In the genomic region with DNA sequence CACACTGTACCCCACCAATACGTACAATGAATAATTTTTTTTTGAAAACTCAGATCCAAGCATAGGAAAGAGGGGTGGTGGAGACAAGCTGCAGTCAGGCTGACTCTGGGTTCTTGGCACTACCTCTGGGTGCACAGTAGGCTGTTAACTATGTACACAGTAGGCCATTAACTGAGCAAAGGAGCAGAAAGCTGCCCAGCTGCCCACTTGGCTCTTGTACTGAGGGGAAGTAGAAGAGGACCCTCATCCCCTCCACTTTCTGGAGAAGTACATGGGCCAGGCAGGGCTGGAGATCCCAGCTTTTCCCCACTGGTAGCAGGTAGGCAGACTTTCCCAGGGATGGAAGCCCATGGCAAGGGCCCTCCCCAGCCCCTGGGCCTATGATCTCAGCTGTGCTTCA, we compare ENCODE assay signal across 22 mouse cellular contexts. TPM values are rescaled to one million over a fixed set of nuclear protein-coding genes. Genes with fewer than 3 reads are reported as not detected.
DNase-seq lines count a peak whose midpoint lies in the region; ATAC-seq lines count a peak whose summit lies in the region.
"Had no signal": no experiment of that assay in that cellular context is flagged by ENCODE, and none has a peak within 500 bp of the region (broad histone marks: within the 10 kb centered on the region; RNA-seq: fewer than 3 reads in every experiment).

No protein-coding gene starts in this region.

- H3K27ac ChIP-seq in hindbrain, embryonic 10.5 days: 0 out of 2 replicates have a peak overlapping the region, but pooled peaks have one; percentile 35
- no peak overlapping the region for H3K27ac ChIP-seq in hindbrain, embryonic 12.5 days
- H3K27ac ChIP-seq: embryonic facial prominence, embryonic 13.5 days; embryonic facial prominence, embryonic 15.5 days; forebrain, embryonic 12.5 days had no signal

- no peak overlapping the region for H3K9ac ChIP-seq in hindbrain, embryonic 12.5 days
- H3K9ac ChIP-seq: embryonic facial prominence, embryonic 13.5 days; embryonic facial prominence, embryonic 15.5 days; forebrain, embryonic 12.5 days had no signal

- no peak overlapping the region for H3K4me3 ChIP-seq in hindbrain, embryonic 10.5 days
- H3K4me3 ChIP-seq in hindbrain, embryonic 12.5 days: no peak overlapping the region
- H3K4me3 ChIP-seq: embryonic facial prominence, embryonic 13.5 days; embryonic facial prominence, embryonic 15.5 days; erythroblast, embryonic 14.5 days; forebrain, embryonic 10.5 days; forebrain, embryonic 12.5 days had no signal

- no peaks in the 10 kb centered on the region for H3K27me3 ChIP-seq in hindbrain, embryonic 10.5 days (ENCODE audit: insufficient read depth, poor library complexity, severe bottlenecking)
- no peaks in the 10 kb centered on the region for H3K27me3 ChIP-seq in hindbrain, embryonic 12.5 days
- H3K27me3 ChIP-seq: embryonic facial prominence, embryonic 15.5 days; forebrain, embryonic 12.5 days had no signal

- intact Hi-C loops in left cerebral cortex, postnatal 4 days (cut with DNase I): no loop called here
- intact Hi-C loops in left cerebral cortex, postnatal 10 days (cut with DNase I): no loop called here

- WGBS in hindbrain, embryonic 10.5 days: 98% methylated on average over 1 of the region's 1 CpGs
- 96% methylated on average over 1 of the region's 1 CpGs for WGBS in hindbrain, embryonic 12.5 days

- ATAC-seq in hindbrain, embryonic 12.5 days (ENCODE audit: low FRiP score): no peak
- ATAC-seq: forebrain, embryonic 14.5 days; forebrain, embryonic 16.5 days had no signal

- DNase-seq in hindbrain, embryonic 10.5 days (ENCODE audit: low spot score): no peak
- peak; percentile 45 for DNase-seq in left cerebral cortex, postnatal 4 days
- DNase-seq in left cerebral cortex, postnatal 10 days (ENCODE audit: extremely low spot score in 1 of 2, low spot score in 2 of 2): no peak
- DNase-seq: adrenal gland, adult 2 months; adrenal gland, postnatal 10 days; adrenal gland, postnatal 25 days; cerebellum, adult 11 months; cerebellum, adult 18-20 months; cerebellum, adult 8-10 months; cerebellum, postnatal 36 days; embryo, embryonic 11 days had no signal

- no peak overlapping the region for H3K4me2 ChIP-seq in hindbrain, embryonic 12.5 days (replicated peaks)
- H3K4me2 ChIP-seq: embryonic facial prominence, embryonic 13.5 days; embryonic facial prominence, embryonic 15.5 days; forebrain, embryonic 12.5 days had no signal

- peaks cover 62% of the 10 kb centered on the region for H3K4me1 ChIP-seq in hindbrain, embryonic 10.5 days (replicated peaks)
- H3K4me1 ChIP-seq in hindbrain, embryonic 12.5 days: peaks cover 39% of the 10 kb centered on the region
- H3K4me1 ChIP-seq: embryonic facial prominence, embryonic 13.5 days; embryonic facial prominence, embryonic 15.5 days had no signal

- H3K9me3 ChIP-seq in hindbrain, embryonic 10.5 days: no peaks in the 10 kb centered on the region
- no peaks in the 10 kb centered on the region for H3K9me3 ChIP-seq in hindbrain, embryonic 12.5 days (replicated peaks)
- H3K9me3 ChIP-seq: embryonic facial prominence, embryonic 13.5 days; embryonic facial prominence, embryonic 15.5 days; forebrain, embryonic 10.5 days; forebrain, embryonic 12.5 days had no signal

- H3K36me3 ChIP-seq in hindbrain, embryonic 10.5 days: peaks cover 74% of the 10 kb centered on the region
- H3K36me3 ChIP-seq in hindbrain, embryonic 12.5 days: peaks cover 38% of the 10 kb centered on the region
- H3K36me3 ChIP-seq: embryonic facial prominence, embryonic 13.5 days; embryonic facial prominence, embryonic 15.5 days had no signal

RNA-seq across cellular contexts. Expression of gene Wscd1, which starts 16.7 kb away (rescaled TPM):
- polyA plus RNA-seq in hindbrain, embryonic 10.5 days (2016; fragmentation: Nextera tagmentation; extraction: Ambion mirVana): 52.4 and 69.5 TPM in 2 replicates
- polyA plus RNA-seq in hindbrain, embryonic 12.5 days (2016; fragmentation: Nextera tagmentation; extraction: Ambion mirVana): 55.6 and 55.7 TPM in 2 replicates
- total RNA-seq in left cerebral cortex, postnatal 4 days (2021): 10 to 100 TPM; 61.4 to 71.4 TPM
- total RNA-seq in left cerebral cortex, postnatal 10 days (2021): 10 to 100 TPM; 65.2 to 69.8 TPM
- total RNA-seq: common myeloid progenitor, adult 5-6 weeks; MEL had no signal
- polyA plus RNA-seq: C2C12 had no signal
